Mouse (Mus musculus): ENCODE data around the gene Fads1. TPM values are rescaled to one million over a fixed set of nuclear protein-coding genes. Genes with fewer than 3 reads are reported as not detected.

The Fads1 gene
- 44.5 and 48.8 TPM in 2 replicates for polyA plus RNA-seq (2015; fragmentation: Nextera tagmentation; extraction: Ambion mirVana)

DNA sequence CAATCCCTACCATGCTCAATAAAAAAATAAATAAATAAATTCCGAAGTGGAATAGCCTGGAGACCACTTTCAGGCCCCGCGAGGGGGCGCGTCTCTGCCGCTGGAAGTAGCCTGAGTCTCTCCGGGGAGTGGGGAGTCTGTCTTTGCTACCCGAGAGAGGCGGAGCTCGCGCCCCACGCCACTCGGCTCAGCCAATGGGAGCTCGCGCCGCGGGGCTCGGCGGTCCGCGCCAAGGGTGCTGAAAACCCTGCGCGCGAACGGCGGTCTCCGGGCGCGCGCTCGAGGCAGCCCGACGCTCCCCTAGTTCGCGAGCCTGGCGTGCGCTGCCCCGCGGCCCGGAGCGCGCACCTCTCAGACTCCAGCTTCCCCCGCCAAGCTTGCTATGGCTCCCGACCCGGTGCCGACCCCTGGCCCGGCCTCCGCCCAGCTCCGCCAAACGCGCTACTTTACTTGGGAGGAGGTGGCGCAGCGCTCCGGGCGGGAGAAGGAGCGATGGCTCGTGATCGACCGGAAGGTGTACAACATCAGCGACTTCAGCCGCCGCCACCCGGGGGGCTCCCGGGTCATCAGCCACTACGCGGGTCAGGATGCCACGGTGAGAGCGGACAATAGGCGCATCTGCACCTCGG, at the start of gene Fads1:
TSS of gene Fads1 (plus strand) at position 219 of the 629 bp plus-strand sequence.
- Histone ChIP-seq H3K27me3 (replicated peaks; ENCODE audit: insufficient read depth, low read length) (no peaks in the 10 kb centered on the region), H3K4me3 (ENCODE audit: low read depth, low read length) (peak within 1 kb of the TSS; percentile 85), H3K9me3 (ENCODE audit: low read length) (no peaks in the 10 kb centered on the region), H3K27ac (ENCODE audit: low read length) (peak within 1 kb of the TSS; percentile 80), H3K4me1 (ENCODE audit: insufficient read depth, low read depth, low read length) (peaks cover 5% of the 10 kb centered on the region; the same call in 1 of the 2 replicates), H3K36me3 (ENCODE audit: insufficient read depth, low read length) (peaks cover 7% of the 10 kb centered on the region; the same call in 1 of the 2 replicates), H3K4me2 (replicated peaks; ENCODE audit: low read depth, low read length) (peak within 1 kb of the TSS; percentile 91), H3K9ac (replicated peaks; ENCODE audit: low read depth) (peak within 1 kb of the TSS; percentile 72)
- WGBS, result under 1% methylated on average over 69 of the region's 70 CpGs
- DNase-seq (ENCODE audit: low spot score) (peak; percentile 96), ATAC-seq (peak; percentile 96)
- TF ChIP-seq CTCF (IDR thresholded peaks at IDR 0.05) (peak; percentile 67), EP300 (IDR thresholded peaks at IDR 0.05) (no peak)

GRCm38 (mm10) chr19:10134692-10135091, 48.0 kb upstream of the Fads1 start:
- TF ChIP-seq CTCF (IDR thresholded peaks at IDR 0.05) (no peak), EP300 (IDR thresholded peaks at IDR 0.05) (no peak)
- Histone ChIP-seq H3K9ac (replicated peaks; ENCODE audit: low read depth) (no peak overlapping the region), H3K4me2 (replicated peaks; ENCODE audit: low read depth, low read length) (no peak overlapping the region), H3K9me3 (ENCODE audit: low read length) (no peaks in the 10 kb centered on the region), H3K27me3 (replicated peaks; ENCODE audit: insufficient read depth, low read length) (no peaks in the 10 kb centered on the region), H3K4me1 (ENCODE audit: insufficient read depth, low read depth, low read length) (no peaks in the 10 kb centered on the region; the same call in 1 of the 2 replicates), H3K36me3 (ENCODE audit: insufficient read depth, low read length) (no peaks in the 10 kb centered on the region), H3K27ac (ENCODE audit: low read length) (no peak overlapping the region), H3K4me3 (ENCODE audit: low read depth, low read length) (no peak overlapping the region)
- ATAC-seq (peak; percentile 77), DNase-seq (ENCODE audit: low spot score) (peak; percentile 88)
- WGBS, result 3% methylated on average over 2 of the region's 2 CpGs

GRCm38 (mm10) chr19:10137423-10137822, 45.3 kb upstream of the Fads1 start:
- Histone ChIP-seq H3K9me3 (ENCODE audit: low read length) (no peaks in the 10 kb centered on the region), H3K27me3 (replicated peaks; ENCODE audit: insufficient read depth, low read length) (no peaks in the 10 kb centered on the region), H3K36me3 (ENCODE audit: insufficient read depth, low read length) (no peaks in the 10 kb centered on the region), H3K4me3 (ENCODE audit: low read depth, low read length) (no peak overlapping the region), H3K4me2 (replicated peaks; ENCODE audit: low read depth, low read length) (no peak overlapping the region), H3K9ac (replicated peaks; ENCODE audit: low read depth) (no peak overlapping the region), H3K4me1 (ENCODE audit: insufficient read depth, low read depth, low read length) (no peaks in the 10 kb centered on the region; the same call in 1 of the 2 replicates), H3K27ac (ENCODE audit: low read length) (0 out of 2 replicates have a peak overlapping the region, but pooled peaks have one; percentile 26)
- ATAC-seq, result peak; percentile 82
- TF ChIP-seq CTCF (IDR thresholded peaks at IDR 0.05), result no peak
- TF ChIP-seq EP300 (IDR thresholded peaks at IDR 0.05), result no peak
- WGBS, result 40% methylated on average over 5 of the region's 5 CpGs
- DNase-seq (ENCODE audit: low spot score), result peak; percentile 61

DNA sequence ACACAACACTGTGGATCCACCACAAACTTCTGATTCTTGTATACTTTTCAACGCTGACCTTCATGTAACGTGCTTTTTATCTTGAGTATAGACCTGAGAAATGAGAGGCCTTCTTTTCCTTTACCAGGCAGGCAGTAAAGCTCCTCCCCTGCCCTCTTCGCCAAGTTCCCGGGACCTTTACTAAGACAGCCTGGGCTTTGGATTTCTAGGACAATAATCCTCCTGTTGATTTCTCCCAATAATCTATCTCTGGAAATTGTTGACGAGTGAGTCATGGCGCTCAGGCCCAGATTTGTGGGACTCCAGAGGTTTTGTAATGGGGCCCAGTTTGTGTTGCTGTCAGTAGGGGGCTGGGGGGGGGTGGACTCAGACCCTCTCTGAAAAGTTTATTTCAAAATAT, 43.0 kb upstream of the Fads1 start:
- H3K9me3 ChIP-seq (ENCODE audit: low read length), result no peaks in the 10 kb centered on the region
- H3K4me2 ChIP-seq (replicated peaks; ENCODE audit: low read depth, low read length), result no peak overlapping the region
- DNase-seq (ENCODE audit: low spot score) (no peak), ATAC-seq (no peak)
- H3K27me3 ChIP-seq (replicated peaks; ENCODE audit: insufficient read depth, low read length), result no peaks in the 10 kb centered on the region
- no peak for TF ChIP-seq CTCF (IDR thresholded peaks at IDR 0.05)
- no peak for TF ChIP-seq EP300 (IDR thresholded peaks at IDR 0.05)
- H3K36me3 ChIP-seq (ENCODE audit: insufficient read depth, low read length), result no peaks in the 10 kb centered on the region
- H3K4me1 ChIP-seq (ENCODE audit: insufficient read depth, low read depth, low read length), result no peaks in the 10 kb centered on the region; the same call in 1 of the 2 replicates
- H3K9ac ChIP-seq (replicated peaks; ENCODE audit: low read depth), result no peak overlapping the region
- H3K4me3 ChIP-seq (ENCODE audit: low read depth, low read length), result no peak overlapping the region
- WGBS, result 85% methylated on average over 6 of the region's 6 CpGs
- H3K27ac ChIP-seq (ENCODE audit: low read length), result no peak overlapping the region

- Histone ChIP-seq H3K4me2 (replicated peaks; ENCODE audit: low read depth, low read length) (no peak overlapping the region), H3K27me3 (replicated peaks; ENCODE audit: insufficient read depth, low read length) (no peaks in the 10 kb centered on the region), H3K4me1 (ENCODE audit: insufficient read depth, low read depth, low read length) (no peaks in the 10 kb centered on the region), H3K4me3 (ENCODE audit: low read depth, low read length) (no peak overlapping the region), H3K9me3 (ENCODE audit: low read length) (no peaks in the 10 kb centered on the region), H3K36me3 (ENCODE audit: insufficient read depth, low read length) (no peaks in the 10 kb centered on the region), H3K9ac (replicated peaks; ENCODE audit: low read depth) (no peak overlapping the region), H3K27ac (ENCODE audit: low read length) (no peak overlapping the region)
- no peak for ATAC-seq
- no peak for DNase-seq (ENCODE audit: low spot score)
- TF ChIP-seq CTCF (IDR thresholded peaks at IDR 0.05), result no peak
- TF ChIP-seq EP300 (IDR thresholded peaks at IDR 0.05), result no peak
- WGBS, result 33% methylated on average over 2 of the region's 2 CpGs
Measured at GRCm38 (mm10) chr19:10143667-10144066, 39.0 kb upstream of the Fads1 start.

- Histone ChIP-seq H3K27ac (ENCODE audit: low read length) (no peak overlapping the region), H3K36me3 (ENCODE audit: insufficient read depth, low read length) (no peaks in the 10 kb centered on the region), H3K27me3 (replicated peaks; ENCODE audit: insufficient read depth, low read length) (no peaks in the 10 kb centered on the region), H3K9ac (replicated peaks; ENCODE audit: low read depth) (no peak overlapping the region), H3K4me1 (ENCODE audit: insufficient read depth, low read depth, low read length) (no peaks in the 10 kb centered on the region), H3K4me2 (replicated peaks; ENCODE audit: low read depth, low read length) (no peak overlapping the region), H3K4me3 (ENCODE audit: low read depth, low read length) (no peak overlapping the region), H3K9me3 (ENCODE audit: low read length) (no peaks in the 10 kb centered on the region)
- 38% methylated on average over 4 of the region's 4 CpGs for WGBS
- ATAC-seq (no peak), DNase-seq (ENCODE audit: low spot score) (no peak)
- TF ChIP-seq CTCF (IDR thresholded peaks at IDR 0.05) (no peak), EP300 (IDR thresholded peaks at IDR 0.05) (no peak)
Measured at GRCm38 (mm10) chr19:10144464-10144863, 38.2 kb upstream of the Fads1 start.
